Mouse (Mus musculus) erythroblast, embryonic 14.5 days (primary cell): ENCODE measurements around the gene Ppp1r35. TPM values are rescaled to one million over a fixed set of nuclear protein-coding genes. Genes with fewer than 3 reads are reported as not detected.

ENCODE experiments used
- H3K27me3 ChIP-seq: 2 replicates; pipeline ENCODE4 v1.6.1; 2012; ENCODE audit warnings: inconsistent platforms; ENCODE audit not compliant: control insufficient read depth
- H3K36me3 ChIP-seq: 2 replicates; pipeline ENCODE4 v1.6.1; 2012; ENCODE audit warnings: mild to moderate bottlenecking, inconsistent platforms; ENCODE audit not compliant: control insufficient read depth
- H3K4me1 ChIP-seq: 2 replicates; pipeline ENCODE4 v1.6.1; 2012; ENCODE audit warnings: inconsistent platforms; ENCODE audit not compliant: control insufficient read depth
- H3K4me3 ChIP-seq: replicated peaks from 2 replicates; pipeline ENCODE3; 2012; ENCODE audit warnings: moderate library complexity, mild to moderate bottlenecking, inconsistent platforms
- H3K9me3 ChIP-seq: 2 replicates; pipeline ENCODE4 v1.6.1; 2012; ENCODE audit warnings: low read length, inconsistent platforms, mixed read lengths; ENCODE audit not compliant: control insufficient read depth
- GATA1 ChIP-seq: IDR thresholded peaks from 2 replicates; pipeline ENCODE4 v1.6.1; 2012; ENCODE audit warnings: low read length, inconsistent platforms, mixed read lengths
- TAL1 ChIP-seq: IDR thresholded peaks from 3 replicates; pipeline ENCODE4 v1.6.1; 2012; ENCODE audit warnings: low read length, inconsistent platforms, mixed read lengths
- polyA plus RNA-seq: library from polyadenylated mRNA; stranded (reverse); fragments of >175 nt; gene quantifications from 2 replicates; pipeline ENCODE4 v1.2.3, GENCODE M21; 2012

The Ppp1r35 gene
- polyA plus RNA-seq, 1 experiment: 16.1 TPM

DNA sequence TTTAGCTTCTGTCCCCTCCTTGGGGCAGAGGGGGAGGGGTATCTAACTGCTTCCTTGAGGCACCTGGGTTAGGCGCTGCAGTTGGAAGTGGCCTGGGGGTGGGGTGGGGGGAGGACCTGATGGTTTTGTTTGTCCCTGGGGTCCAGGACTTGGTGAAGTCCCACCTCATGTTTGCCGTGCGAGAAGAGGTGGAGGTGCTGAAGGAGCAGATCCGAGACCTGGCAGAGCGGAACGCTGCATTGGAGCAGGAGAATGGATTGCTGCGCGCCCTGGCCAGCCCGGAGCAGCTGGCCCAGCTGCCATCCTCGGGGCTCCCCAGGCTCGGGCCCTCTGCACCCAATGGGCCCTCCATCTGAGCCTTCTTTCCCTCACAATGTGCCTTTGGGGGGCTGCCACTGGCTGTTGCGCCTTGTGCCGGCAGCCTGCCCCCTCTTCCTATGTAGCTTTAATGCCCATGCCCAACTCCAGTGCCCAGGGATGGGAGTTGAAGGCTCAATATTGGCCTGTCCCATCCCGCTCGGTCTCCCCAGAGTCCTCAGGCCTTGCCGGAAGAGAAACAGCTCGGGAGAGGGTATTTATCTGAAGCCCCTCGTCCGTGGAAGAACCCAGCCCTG lies 19.6 kb upstream of the Ppp1r35 start:
- TF ChIP-seq GATA1: no peak
- H3K9me3 ChIP-seq: no peaks in the 10 kb centered on the region
- H3K4me1 ChIP-seq: peaks cover 41% of the 10 kb centered on the region
- no peak overlapping the region for H3K4me3 ChIP-seq
- peaks cover 62% of the 10 kb centered on the region for H3K36me3 ChIP-seq
- H3K27me3 ChIP-seq: no peaks in the 10 kb centered on the region

DNA sequence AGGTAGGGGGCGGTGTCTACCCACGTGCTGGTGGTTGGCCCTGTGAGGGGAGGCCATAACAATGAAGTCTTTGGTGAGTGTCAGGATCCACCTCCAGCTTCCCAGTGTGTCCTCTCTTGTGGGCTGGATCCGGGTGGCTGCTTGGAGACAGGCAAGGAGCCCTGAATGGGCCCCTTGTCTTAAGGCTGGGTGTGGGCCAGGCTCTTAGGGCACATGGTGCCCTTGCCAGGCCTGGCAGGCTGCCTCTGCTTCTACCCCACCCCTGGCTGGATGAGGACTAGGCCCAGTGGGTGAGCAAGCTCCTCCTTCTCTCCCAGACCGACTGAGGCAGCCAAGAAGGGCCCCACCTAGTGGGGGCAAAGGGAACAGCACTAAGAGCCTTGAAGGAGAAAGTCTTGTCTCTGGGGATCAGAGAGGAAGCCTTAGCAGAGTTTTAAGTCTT lies 18.7 kb upstream of the Ppp1r35 start:
- Histone ChIP-seq H3K4me1 (peaks cover 37% of the 10 kb centered on the region), H3K36me3 (peaks cover 55% of the 10 kb centered on the region), H3K9me3 (no peaks in the 10 kb centered on the region), H3K27me3 (no peaks in the 10 kb centered on the region), H3K4me3 (no peak overlapping the region)
- TF ChIP-seq GATA1: no peak
- TF ChIP-seq TAL1: no peak

DNA sequence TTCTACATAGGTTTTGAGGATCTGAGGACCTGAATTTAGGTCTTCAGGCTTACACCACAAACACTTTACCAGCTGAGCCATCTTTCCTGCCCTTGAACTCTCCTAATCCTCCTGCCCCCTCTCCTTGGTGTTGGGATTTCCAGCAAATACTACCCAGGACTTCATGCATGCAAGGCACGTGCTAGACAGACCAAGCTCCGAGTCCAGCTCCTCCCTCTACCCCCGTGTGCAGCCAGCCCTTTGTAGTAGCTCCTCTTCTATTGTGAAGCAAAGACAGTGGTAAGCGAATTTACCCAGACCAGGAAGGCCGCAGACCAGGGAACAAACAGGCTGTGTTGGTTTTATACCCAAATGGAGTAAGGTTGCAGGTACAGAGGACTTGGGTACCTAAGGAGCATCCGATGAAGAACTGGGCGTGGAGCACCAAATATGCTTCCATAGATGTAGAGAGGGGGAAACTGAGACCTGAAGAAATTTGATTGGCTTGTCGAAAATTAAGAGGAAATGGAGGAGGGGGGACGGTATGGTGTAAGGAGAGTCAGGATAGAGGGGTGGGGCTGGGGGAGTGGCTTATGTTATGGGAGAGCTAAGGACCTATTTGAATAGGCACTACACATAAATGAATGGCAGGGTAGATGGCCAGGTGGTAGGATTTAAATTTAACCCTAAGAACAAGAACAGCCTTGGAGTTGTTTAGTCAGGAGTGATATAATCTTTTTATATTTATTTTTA lies 13.9 kb upstream of the Ppp1r35 start:
- H3K4me1 ChIP-seq: peaks cover 7% of the 10 kb centered on the region
- peaks cover 3% of the 10 kb centered on the region for H3K9me3 ChIP-seq
- H3K36me3 ChIP-seq: peaks cover 7% of the 10 kb centered on the region
- H3K4me3 ChIP-seq: no peak overlapping the region
- H3K27me3 ChIP-seq: no peaks in the 10 kb centered on the region
- no peak for TF ChIP-seq TAL1
- TF ChIP-seq GATA1: no peak

DNA sequence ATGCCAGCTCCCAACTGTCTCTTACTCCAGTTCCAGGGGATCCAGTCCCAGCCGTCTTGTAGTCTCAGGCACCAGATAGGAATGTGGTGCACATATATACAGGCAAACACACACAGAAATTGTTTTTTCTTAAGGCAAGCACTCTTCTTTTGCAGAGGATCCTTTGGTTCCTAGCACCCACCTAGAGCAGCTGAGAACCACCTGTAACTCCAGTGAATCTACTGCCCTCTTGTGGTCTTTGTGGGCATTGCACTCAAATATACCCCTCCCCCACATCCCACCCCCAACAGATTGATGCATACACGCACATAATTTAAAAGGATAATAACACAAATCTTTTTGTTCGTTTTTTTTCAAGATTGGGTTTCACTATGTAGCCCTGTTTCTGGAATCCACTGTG lies 12.4 kb upstream of the Ppp1r35 start:
- H3K36me3 ChIP-seq: no peaks in the 10 kb centered on the region; the same call in 1 of the 2 replicates
- TF ChIP-seq TAL1 (no peak), GATA1 (no peak)
- no peak overlapping the region for H3K4me3 ChIP-seq
- H3K4me1 ChIP-seq: no peaks in the 10 kb centered on the region; the same call in 1 of the 2 replicates
- H3K9me3 ChIP-seq: peaks cover 3% of the 10 kb centered on the region
- H3K27me3 ChIP-seq: no peaks in the 10 kb centered on the region

DNA sequence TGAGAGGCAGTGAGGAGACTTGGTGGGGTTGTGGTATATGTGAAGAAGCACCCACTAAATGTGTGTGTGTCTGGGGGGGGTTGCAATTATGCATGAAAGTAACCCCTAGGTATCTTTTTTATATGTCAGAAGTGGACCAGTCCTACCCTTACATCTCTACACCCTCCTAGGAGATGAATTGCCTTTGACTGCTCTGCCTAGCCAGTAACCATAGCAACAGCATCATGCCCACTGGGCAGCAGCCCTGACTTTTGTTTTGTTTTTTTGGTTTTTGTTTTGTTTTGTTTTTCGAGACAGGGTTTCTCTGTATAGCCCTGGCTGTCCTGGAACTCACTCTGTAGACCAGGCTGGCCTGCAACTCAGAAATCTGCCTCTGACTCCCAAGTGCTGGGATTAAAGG lies 10.2 kb upstream of the Ppp1r35 start:
- no peak for TF ChIP-seq GATA1
- TF ChIP-seq TAL1: no peak
- Histone ChIP-seq H3K27me3 (no peaks in the 10 kb centered on the region), H3K9me3 (peaks cover 3% of the 10 kb centered on the region), H3K4me1 (peaks cover 11% of the 10 kb centered on the region), H3K4me3 (no peak overlapping the region), H3K36me3 (no peaks in the 10 kb centered on the region)

DNA sequence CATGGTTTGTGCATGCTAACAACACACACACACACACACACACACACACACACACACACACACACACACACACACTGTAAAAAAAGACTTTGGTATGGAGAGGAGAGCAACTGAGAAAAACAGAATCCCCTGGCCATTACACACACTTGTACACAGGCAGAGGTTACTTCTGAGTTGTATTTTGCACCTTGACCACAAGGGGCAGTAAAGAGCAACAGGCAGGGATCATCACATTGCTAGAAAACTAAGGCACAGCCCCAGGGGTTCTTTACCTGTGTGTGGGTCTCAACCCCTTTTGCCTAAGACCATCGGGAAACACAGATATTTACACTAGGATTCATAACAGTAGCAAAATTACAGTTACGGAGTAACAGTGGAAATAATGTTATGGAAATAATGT lies 7.9 kb upstream of the Ppp1r35 start:
- Histone ChIP-seq H3K9me3 (peaks cover 3% of the 10 kb centered on the region), H3K27me3 (no peaks in the 10 kb centered on the region), H3K36me3 (no peaks in the 10 kb centered on the region), H3K4me3 (no peak overlapping the region), H3K4me1 (peaks cover 19% of the 10 kb centered on the region)
- no peak for TF ChIP-seq GATA1
- TF ChIP-seq TAL1: no peak

DNA sequence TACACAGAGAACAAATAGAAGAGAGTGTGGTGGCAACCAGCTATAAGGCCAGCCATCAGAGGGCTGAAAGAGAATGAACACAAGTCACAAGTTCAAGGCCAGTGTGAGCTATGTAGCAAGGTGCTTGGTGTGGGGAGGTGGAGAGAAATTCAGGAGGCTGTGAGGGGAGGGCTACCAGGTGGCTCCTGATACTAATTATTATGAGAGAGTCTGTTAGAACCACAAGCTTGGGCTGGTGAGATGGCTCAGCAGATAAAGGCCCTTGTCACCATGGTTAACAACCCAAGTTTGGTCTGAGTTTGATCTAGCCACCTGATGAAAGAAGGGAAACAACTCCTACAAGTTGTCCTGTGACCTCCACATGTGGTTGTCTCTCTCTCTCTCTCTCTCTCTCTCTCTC lies 5.9 kb upstream of the Ppp1r35 start:
- no peaks in the 10 kb centered on the region for H3K9me3 ChIP-seq
- H3K27me3 ChIP-seq: no peaks in the 10 kb centered on the region
- no peak overlapping the region for H3K4me3 ChIP-seq
- H3K4me1 ChIP-seq: peaks cover 39% of the 10 kb centered on the region
- no peak for TF ChIP-seq TAL1
- TF ChIP-seq GATA1: no peak
- H3K36me3 ChIP-seq: no peaks in the 10 kb centered on the region

DNA sequence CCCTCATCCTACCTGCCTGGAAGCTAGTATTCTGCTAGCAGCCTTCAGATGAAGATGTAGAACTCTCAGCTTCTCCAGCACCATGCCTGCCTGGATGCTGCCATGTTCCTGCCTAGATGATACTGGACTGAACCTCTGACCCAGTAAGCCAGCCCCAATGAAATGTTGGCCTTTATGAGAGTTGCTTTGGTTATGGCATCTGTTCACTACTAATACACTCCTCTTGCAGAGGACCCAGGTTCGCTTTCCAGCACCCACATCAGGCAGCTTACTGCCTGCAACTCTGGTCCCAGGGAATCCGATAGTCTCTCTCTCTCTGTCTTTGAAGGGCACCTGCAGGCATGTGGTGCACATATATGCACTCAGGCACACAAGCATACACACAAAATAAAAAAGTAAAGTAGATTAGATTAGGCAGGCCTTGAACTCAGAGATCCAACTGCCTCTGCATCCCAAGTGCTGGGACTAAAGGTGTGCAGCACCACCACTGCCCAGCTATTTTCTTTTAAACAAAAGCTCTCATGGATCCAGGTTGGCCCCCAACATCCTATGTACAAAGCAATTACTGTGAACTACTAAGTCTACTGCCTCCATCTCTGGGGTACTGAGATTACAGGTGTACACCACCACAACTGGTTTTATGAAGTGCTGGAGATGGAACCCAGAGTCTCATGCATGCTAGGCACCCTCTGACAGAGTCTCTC lies 2.9 kb upstream of the Ppp1r35 start:
- Histone ChIP-seq H3K9me3 (no peaks in the 10 kb centered on the region), H3K36me3 (peaks cover 13% of the 10 kb centered on the region), H3K27me3 (no peaks in the 10 kb centered on the region), H3K4me1 (peaks cover 64% of the 10 kb centered on the region), H3K4me3 (no peak overlapping the region)
- TF ChIP-seq TAL1 (no peak), GATA1 (no peak)

DNA sequence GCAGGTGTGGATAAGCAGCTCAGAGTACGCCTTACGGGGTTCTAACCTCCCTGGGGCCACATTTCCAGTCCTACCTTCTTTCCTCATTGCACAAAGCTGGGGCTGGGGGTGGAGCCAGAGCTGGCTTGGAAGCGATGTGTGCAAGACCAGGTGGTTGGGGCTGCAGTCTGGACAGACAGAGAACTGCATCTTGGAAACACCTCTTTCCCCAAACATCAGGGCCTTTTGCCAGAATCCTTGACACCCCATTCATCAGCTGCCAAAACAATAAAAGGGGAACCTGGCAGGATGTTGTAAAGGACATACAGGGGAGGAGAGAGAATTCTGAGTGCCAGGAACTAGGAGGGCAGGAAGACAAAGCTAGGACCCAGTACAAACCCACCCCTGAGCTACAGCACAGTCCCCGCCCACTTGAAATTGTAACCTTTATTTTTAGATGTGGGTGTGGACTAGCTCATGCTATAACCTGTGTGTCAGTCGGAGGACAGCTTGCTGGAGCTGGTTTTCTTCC lies 2.2 kb upstream of the Ppp1r35 start:
- H3K36me3 ChIP-seq: peaks cover 20% of the 10 kb centered on the region
- H3K4me1 ChIP-seq: peaks cover 68% of the 10 kb centered on the region
- no peaks in the 10 kb centered on the region for H3K27me3 ChIP-seq
- H3K4me3 ChIP-seq: no peak overlapping the region
- H3K9me3 ChIP-seq: no peaks in the 10 kb centered on the region
- no peak for TF ChIP-seq GATA1
